Mouse (Mus musculus): Measurements from ENCODE around the gene Smim11.
A peak's percentile ranks its signal among the peaks of the same experiment; 100 is the strongest.

- TF ChIP-seq CTCF (IDR thresholded peaks at IDR 0.05; ENCODE audit: control insufficient read depth, insufficient read depth, insufficient replicate concordance, low read depth, low read length), result no peak
- peak; percentile 62; the same call in 1 of the 2 replicates for TF ChIP-seq POLR2A (IDR thresholded peaks at IDR 0.05; ENCODE audit: control insufficient read depth, low read depth, low read length)
Measured at GRCm38 (mm10) chr16:92321341-92321740, 20.3 kb downstream of the Smim11 start, which contains the start of gene Fam243.
